Mouse (Mus musculus): ENCODE results near the gene Tnf.
"Not testable (repeated sequence)": the region's sequence is repeated elsewhere in the genome, so short reads cannot be mapped to it uniquely, and the experiment has no call there.

Tnf gene

DNA sequence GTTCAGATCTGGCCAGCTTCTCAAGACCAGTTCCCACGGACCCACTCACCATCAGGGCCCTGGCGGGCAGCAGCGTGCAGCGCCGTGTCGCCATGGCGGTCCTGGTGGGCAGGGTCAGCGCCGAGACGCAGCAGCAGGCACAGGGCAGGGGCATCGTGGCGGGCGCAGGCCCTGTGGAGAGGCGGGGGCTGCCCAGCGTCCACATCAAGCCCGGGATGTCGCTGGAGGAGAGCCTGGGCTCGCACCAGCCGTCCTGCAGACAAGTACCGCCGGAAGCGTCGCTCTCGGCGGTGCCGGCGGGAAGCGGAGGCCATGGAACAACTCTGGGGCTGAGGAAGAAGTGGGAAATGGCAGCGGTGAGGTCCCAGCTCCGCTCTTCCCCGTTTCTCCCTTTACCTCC, 33.1 kb upstream of the Tnf start:
- DNase-seq (ENCODE audit: extremely low read depth, insufficient read length, low spot score), result peak; percentile 77

GRCm38 (mm10) chr17:35234090-35234489, 32.3 kb upstream of the Tnf start:
- DNase-seq (ENCODE audit: extremely low read depth, insufficient read length, low spot score), result not testable (repeated sequence)

DNA sequence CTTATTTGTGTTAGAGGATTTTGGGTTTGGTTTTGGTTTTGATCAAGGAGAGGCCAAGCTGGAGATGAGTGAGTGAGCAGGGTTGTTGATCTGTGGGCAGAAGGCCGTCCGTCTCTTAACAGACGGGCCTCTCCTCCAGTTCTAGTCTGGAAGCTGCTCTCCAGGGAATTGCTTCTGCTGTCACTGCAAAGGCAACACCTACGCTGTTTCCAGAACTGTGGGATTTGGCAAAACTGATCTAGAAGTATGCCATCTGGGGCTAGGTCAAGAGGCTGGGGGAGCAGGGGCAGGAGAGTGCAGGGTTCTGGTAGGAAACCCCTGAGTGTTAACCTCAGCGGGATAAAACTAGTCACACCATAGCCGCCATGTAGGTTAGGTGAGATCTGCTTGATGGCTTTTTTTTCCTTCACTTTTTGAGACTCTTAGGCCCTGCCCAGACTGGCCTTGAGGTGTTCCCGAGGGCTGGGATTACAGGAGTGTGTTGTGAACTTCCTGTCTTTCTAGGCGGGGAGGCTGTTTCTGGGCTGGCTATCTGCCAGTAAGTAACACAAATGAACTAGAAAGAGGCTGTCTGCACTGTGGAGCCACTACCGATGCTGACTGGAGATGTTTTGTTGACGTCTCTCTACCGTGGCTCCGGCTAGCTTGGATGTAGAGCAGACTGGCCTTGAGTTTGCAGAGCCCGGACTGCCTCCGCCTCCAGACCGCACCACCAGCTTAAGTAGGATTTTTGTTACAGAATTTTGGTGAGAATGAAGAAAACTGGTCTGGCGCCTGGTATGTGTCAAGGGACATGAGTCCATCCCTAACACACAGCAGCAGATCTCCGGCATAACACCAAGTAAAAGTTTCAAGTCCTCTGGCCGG, 31.5 kb upstream of the Tnf start, which contains the start of gene Atp6v1g2:
TSS of gene Atp6v1g2 (plus strand) at position 547 of the 867 bp plus-strand sequence.
- DNase-seq (ENCODE audit: extremely low read depth, insufficient read length, low spot score), result no peak

- no peak for DNase-seq (ENCODE audit: extremely low read depth, insufficient read length, low spot score)
Observed at GRCm38 (mm10) chr17:35232659-35233058, 30.9 kb upstream of the Tnf start.

- peak; percentile 47 for DNase-seq (ENCODE audit: extremely low read depth, insufficient read length, low spot score)
Observed at GRCm38 (mm10) chr17:35232043-35232442, 30.2 kb upstream of the Tnf start.

DNA sequence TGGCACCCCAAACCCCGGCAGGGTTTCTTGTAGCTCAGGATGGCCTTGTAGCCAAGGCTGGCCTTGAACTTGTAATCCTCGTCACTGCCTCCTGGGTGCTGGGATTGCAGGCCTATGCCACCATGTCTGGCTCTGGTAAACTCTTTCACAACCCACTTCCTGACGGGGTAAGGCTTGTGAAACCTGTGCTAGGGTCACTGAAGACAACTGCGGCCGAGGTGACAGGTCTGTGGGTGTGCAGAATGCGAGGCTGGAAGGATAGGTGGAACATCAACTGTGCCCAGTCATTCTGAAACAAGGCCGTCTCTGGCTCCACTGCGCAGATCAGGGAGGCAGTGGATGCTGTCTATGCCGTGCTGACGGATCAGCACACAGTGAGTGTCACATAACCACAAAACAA, 29.2 kb upstream of the Tnf start:
- DNase-seq (ENCODE audit: extremely low read depth, insufficient read length, low spot score), result no peak

DNA sequence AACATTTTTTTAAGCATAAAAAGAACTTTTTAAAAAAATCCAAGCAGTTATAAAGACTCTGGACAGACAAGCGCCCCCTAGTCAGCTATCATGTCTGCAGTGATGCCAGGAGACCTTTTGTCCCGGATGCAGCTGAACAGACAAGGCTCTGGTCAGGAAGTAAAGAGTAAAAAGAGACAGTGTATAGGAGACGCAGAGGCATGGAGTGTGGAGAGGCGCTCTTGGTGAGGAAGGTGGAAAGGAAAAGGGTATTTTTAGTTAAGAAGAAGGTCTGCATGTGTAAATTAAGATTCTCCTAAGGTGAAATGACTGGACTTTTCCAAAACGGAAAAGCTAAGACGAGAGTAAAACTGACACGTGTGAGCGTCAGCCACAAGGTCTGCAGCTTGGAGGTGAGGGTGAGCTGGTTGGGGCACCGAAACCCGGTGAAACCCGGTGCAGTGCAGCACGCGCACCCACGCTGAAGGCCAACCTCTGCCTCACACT, 24.8 kb upstream of the Tnf start:
- DNase-seq (ENCODE audit: extremely low read depth, insufficient read length, low spot score), result no peak

GRCm38 (mm10) chr17:35225456-35225855, 23.6 kb upstream of the Tnf start:
- no peak for DNase-seq (ENCODE audit: extremely low read depth, insufficient read length, low spot score)

DNA sequence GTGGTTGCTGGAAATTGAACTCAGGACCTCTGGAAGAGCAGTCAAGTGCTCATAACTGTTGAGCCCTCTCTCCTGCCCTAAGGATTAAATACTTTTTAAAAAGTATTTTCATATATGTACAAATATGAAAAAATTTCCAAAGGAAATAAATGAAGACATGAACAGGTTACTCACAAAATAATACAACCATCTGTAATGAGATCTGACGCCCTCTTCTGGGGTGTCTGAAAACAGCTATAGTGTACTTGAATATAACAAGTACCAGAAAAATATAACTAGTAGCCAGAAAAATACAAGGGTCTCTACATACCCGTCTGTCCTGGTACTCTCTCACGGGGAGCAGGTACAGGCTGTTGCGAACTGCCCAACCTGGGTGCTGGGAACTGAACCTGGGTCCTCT, 22.8 kb upstream of the Tnf start:
- DNase-seq (ENCODE audit: extremely low read depth, insufficient read length, low spot score), result no peak

GRCm38 (mm10) chr17:35222299-35222698, 20.5 kb upstream of the Tnf start:
- DNase-seq (ENCODE audit: extremely low read depth, insufficient read length, low spot score), result no peak

GRCm38 (mm10) chr17:35220156-35220952, 18.5 kb upstream of the Tnf start, which contains the start of gene Gm16181:
Gene Gm16181, plus strand, starts transcription at chr17:35220834.
- no peak for DNase-seq (ENCODE audit: extremely low read depth, insufficient read length, low spot score)

DNA sequence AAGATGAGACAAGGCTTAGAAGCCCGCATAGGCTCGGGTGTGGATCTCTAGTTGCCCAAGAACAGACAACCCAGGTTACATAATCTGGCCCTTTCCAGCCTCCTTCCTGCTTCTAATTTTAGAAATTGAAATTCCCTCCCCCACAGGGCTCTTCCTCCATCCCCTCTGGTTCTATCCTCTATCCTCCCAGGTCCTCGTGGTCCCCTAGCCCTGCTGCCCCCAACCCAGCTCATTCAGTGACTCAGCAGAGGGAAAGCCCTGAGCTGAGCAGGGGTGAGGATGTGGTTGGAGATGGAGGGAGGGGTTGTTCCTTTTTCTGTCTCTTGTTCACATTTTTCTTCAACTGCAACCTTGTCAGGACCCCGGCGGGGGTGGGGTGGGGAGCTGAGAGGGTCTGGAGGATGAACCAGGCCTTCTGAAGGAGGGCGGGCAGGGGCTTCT, 17.8 kb upstream of the Tnf start:
- no peak for DNase-seq (ENCODE audit: extremely low read depth, insufficient read length, low spot score)

GRCm38 (mm10) chr17:35218516-35219193, 16.8 kb upstream of the Tnf start:
- DNase-seq (ENCODE audit: extremely low read depth, insufficient read length, low spot score), result no peak

GRCm38 (mm10) chr17:35213071-35213470, 11.3 kb upstream of the Tnf start:
- DNase-seq (ENCODE audit: extremely low read depth, insufficient read length, low spot score), result no peak

GRCm38 (mm10) chr17:35210593-35210992, 8.8 kb upstream of the Tnf start:
- DNase-seq (ENCODE audit: extremely low read depth, insufficient read length, low spot score), result no peak

DNA sequence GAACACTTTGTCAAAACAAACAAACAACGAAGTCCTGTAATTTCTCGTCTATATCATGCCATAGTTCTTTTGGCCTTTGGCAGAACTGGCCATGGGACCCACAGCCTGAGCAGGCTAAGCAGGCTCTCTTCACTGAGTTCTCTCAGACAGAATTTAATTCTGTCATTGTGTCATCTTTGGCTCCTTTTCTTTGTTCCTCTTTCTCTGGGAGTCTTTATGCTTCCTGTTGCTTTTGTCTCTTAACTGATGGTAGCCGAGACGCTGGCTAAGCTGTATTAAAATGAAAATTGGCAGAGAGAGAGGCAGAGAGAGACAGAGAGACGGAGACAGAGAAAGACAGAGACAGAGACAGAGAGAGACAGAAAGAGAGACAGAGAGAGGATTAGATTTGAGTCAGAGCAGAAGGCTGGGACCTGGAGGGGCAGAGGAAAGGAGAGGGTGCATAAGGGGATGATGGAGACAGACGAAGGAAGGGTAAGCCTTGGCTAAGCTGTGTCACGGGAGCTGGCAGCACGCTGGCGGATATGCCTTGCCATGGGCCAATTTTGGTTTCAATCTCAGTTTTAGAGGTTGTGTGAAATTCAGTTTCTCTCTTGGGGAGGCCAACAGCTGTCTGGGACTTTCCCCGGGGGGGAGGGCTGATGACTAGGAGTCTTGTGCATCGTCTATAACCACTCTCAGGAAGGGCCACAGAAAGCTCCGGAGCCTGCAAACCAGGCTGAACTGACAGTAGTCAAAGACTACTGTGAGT, 8.2 kb upstream of the Tnf start:
- DNase-seq (ENCODE audit: extremely low read depth, insufficient read length, low spot score), result no peak

DNA sequence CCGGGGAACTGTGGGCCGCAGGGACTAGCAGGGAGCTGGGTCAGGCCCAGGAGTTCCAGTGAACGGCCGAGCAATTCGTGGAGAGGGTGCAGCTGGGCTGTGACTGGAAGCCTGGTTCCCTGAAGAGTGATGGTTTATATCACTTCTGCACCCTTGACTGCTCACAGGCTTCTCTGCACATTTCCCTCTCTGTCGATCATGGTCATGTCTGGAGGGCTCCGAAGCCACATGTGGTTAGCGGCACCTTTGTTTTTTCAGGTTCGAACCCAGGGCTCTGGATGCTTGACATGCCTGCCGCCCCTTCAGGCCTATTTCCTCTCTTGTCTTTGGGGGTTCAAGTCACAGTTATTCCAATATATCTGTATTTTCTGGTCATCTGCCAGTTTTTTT, 3.6 kb upstream of the Tnf start:
- DNase-seq (ENCODE audit: extremely low read depth, insufficient read length, low spot score), result no peak

DNA sequence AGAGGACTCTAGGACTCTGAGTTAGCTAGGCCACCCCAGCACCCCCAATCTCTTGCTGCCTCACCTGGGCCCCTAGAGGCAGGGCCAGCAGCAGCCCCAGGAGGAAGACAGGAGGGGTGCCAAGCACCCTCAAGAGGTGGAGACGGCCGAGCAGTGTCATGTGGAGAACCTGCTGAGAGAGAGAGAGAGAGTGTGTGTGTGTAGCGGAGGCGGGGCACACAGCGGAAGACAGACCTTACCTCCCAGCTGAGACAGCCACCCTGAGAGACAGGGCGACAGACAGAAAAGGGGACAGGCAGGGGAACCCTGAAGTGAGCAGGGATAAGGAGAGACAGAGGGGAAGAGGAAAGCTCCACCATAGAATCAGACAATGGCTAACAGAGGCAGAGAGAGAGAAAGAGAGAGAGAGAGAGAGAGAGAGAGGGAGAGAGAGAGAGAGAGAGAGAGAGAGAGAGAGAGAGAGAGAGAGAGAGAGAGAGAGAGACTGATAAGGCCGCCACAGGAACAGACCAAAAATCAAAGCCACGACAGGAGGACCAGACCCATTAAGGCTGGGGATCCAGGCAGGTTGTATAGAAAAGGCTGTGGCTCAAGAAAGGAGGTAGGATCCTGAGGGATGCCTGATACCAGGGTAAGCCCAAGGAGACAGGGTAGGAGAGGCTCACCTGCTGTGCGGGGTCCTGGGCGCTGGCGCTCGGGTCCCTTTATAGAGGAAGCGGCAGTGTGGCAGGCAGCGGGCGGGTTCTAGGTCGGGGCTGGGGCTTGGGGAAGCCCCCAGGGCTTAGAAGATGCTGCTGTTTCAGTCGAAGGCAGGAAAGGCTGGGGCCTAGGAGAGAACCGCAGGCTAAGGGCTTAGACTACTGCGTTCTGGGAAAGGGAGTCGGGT, 2.9 kb upstream of the Tnf start, which contains the start of gene Lta:
TSS of gene Lta (minus strand) at position 858 of the 886 bp plus-strand sequence.
- no peak for DNase-seq (ENCODE audit: extremely low read depth, insufficient read length, low spot score)

GRCm38 (mm10) chr17:35202442-35202841, 635 bp upstream of the Tnf start:
- no peak for DNase-seq (ENCODE audit: extremely low read depth, insufficient read length, low spot score)

Data from 3134 (cell line).